Mouse (Mus musculus): ENCODE measurements around the gene Ffar1.
A peak's percentile ranks its signal among the peaks of the same experiment; 100 is the strongest.

The Ffar1 gene

GRCm38 (mm10) chr7:30861464-30861863 is at the start of gene Ffar1:
Gene Ffar1, minus strand, starts transcription at chr7:30861564.
- no peak for DNase-seq

DNA sequence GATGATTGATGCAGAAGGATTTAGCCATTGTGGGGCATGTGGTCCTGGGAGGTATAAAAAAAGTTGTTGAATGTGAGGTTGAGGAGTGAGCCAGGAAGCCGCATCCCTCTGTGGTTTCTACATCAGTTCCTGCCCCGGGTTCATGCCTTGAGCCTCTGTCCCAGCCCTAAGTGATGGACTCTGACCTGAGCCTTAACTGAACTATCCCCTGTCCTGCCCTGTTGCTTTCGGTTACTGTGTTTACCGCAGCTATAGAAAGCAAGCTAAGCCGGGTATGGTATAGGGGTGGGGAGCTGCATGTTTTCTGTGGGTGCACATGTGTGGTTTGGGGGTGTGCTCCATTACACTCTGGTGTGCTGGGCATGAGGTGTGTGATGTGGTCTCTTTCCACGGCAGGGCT is 48.4 kb upstream of the Ffar1 start:
- no peak for DNase-seq

DNA sequence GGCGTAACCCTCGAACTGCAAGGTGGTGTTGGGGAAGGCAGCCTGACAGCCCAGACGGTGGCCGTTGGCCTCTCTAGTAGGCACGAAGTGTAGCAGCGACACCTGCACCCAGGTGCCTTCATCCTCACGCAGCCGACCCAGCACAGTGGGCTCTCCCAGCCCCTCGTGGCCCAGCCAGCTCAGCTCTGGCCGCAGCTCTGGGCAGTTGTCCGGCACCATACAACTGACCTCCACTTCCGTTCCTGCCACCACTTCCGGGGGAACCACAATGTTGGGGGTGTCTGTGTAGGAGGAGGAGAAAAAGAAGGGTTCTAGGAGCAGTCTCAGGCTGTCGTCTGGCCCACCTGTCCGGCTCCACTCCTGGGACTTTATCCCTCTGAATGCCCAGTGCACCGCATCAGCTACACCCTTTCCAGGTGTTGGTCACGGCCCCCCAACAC is 47.6 kb upstream of the Ffar1 start:
- no peak for DNase-seq

DNA sequence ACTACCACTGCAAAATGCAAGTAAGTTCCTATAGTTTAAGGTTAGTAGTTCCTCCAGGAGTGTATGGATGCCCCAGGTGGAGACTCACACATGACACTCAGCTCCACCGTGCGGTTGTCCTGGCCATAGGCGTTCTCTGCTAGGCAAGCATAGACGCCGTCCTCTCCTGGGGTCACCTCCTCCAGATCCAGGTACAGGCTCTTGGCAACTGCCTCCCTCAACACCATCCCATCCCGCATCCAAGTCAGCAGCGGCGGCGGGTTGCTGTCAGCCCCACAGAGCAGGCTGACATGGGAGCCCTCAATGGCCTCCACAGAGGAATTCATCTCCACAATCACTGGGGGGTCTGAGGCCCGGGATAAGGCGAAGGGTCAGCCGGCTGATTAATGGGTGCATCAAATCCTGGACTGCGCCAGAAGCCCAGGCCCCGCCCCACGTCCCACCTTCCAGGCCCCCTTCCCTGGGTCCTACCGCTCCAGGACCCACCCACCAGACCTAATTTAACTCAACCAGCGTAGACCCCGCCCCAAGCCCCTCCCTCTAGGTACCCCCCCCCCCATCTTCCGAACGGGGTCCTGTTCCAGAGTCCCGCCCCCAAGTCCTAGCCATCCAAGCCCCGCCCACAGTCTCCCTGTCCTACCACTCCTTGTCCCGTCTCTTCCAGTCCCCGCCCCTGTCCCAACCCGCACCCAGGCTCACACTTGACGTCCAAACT is 47.1 kb upstream of the Ffar1 start:
- peak; percentile 52 for DNase-seq

- DNase-seq = no peak
These were observed 42.7 kb upstream of the Ffar1 start for GRCm38 (mm10) chr7:30904042-30904441.

DNA sequence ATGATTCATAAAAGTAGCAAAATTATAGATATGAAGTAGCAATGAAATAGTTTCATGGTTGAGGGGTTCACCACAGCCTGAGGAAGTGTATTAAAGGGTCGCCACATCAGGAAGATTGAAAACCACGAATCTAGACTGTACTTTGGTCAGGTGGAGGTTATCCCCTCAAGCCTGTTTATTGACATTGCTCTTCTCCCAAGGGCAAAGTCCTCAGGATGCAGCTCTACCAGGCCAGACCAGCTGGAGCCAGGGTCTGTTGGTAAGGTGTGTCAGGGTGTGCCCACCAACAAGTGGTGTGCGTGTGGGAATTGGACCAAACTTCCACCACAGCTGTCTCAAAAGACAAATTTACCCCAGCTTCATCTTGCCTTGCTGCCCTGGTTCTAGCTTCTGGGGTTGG is 33.9 kb upstream of the Ffar1 start:
- no peak for DNase-seq

DNA sequence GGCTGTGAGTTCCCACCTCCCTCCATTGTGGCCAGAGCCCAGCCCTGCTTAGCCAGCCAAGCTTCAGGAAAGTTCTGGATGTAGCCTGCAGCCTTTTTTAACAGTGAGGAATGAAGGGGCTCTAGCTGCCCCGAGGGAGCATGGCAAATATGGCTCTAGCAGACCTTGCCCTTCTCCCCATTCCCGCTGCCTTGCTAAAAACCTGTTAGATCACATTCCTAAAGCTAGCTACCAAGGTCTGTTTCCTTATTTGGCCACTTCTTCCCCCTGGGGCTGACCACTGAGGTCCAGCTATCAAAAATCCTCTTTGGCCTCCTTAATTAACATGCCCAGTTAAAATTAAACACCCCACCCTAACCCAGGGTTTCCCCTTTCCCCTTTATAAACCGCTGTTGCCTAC is 31.2 kb upstream of the Ffar1 start:
- no peak for DNase-seq

DNA sequence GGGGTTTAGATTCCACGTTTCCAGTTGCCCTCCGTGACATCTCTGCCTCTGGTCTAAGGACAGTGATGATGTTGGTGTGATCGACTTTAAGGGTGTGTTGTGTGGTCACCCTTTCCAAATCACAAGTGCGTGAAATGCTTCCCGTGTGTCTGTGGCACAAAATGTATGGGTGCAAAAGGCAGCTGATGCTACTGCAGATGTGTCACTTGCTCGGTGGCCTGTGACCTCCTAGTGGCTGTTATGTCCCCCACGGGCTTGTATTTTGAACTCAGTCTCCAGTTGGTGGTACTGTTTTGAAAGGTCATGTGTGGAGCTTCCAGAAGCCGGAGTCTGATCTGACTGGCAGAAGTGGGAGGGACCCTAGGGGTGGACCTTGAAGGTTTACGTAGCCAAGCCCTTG is 30.4 kb upstream of the Ffar1 start:
- DNase-seq = no peak

- no peak for DNase-seq
These were observed 29.3 kb upstream of the Ffar1 start for GRCm38 (mm10) chr7:30890681-30891080.

DNA sequence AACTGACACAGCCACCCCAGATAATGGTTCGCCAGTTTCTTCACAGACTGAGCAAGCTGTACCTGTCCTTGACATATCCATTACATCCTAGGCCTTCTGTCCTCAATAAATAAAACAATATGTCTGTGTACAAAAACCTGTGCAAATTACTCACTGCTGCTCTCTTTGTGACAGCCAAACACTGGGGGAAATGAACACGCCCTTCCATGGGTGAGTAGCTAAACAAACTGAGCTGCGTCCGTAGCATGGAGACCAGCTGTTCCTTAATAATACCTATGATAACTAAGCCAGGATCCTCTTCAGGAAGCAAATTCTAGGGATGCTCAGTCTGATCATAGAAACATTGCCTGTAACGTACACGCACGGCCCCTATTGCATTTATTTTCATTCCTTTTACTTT is 27.4 kb upstream of the Ffar1 start:
- DNase-seq = no peak

- no peak for DNase-seq
These were observed 26.3 kb upstream of the Ffar1 start for GRCm38 (mm10) chr7:30887568-30888188.

DNA sequence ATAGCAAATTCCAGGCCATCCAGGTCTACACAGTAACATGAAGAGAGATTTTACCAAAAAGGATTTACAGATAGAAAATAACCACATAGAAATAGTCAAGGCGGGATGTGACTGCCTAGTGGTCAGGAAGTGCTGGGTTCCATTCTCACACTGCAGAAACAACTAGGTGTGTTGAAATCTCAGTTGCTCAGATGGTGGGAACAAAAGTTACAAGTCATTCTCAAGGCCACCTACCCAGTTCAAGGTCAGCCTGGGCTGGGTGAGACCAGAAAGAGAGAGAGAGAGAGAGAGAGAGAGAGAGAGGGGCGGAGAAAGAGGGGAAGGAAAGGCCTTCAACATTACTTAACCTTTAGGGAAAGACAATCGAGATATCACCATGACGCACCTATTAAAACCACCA is 25.5 kb upstream of the Ffar1 start:
- no peak for DNase-seq

DNA sequence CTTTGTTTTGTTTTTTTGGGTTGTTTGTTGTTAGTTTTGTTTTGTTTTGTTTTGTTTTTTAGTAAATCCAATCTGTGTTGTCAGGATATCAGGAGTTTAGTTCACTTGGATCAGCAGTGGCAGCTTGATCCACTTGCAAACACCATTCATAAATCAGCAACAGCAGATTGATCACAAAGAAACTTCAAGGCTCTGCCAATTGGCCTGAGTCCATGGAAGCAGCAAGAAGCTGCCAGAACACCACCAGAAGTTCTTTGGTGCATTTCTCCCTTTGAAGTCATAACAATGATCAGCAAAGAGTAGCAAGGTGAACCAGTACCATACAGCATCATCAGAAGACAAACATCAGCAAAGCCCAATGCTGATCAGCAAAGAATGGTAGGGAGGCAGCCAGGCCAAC is 22.7 kb upstream of the Ffar1 start:
- no peak for DNase-seq

DNA sequence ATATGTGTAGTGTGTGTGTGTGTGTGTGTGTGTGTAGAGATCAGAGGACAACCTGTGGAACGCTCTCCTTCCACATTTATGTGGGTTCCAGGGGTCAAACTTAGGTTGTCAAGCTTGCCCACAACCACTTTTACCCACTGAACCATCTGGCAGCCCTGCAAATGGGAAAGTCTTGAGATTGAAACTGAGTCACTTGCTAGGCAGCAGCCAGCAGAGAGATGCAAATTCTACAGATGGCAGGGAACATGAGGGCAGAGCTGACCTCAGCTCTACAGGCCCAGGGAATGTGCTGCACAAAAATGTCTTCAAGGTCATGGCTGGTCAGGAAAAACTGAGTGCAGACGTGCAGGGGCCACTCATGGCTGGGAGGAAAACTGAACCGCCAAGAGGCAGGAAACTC is 20.0 kb upstream of the Ffar1 start:
- DNase-seq = no peak

DNA sequence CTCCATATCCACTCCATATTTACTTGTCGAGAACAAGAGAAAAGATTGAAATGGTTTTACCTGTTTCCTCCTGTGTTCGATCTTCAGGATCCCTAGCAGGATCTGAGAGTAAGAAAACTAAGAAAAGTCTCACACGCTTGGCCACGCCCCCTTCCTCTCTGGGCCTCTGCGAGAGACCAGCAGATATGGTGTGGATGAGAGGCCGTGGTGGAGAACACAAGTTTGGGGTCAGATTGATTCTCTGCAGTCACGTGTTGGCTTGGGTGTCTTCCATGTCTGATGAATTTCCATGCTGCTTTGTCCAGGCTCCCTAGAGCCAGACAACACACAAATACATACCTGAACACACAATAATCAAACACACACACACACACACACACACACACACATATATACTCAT is 18.8 kb upstream of the Ffar1 start, which contains the start of gene Cd22:
TSS of gene Cd22 (minus strand) at position 167 of the 400 bp plus-strand sequence.
- DNase-seq = no peak

GRCm38 (mm10) chr7:30878950-30879349 is 17.6 kb upstream of the Ffar1 start:
- no peak for DNase-seq

DNA sequence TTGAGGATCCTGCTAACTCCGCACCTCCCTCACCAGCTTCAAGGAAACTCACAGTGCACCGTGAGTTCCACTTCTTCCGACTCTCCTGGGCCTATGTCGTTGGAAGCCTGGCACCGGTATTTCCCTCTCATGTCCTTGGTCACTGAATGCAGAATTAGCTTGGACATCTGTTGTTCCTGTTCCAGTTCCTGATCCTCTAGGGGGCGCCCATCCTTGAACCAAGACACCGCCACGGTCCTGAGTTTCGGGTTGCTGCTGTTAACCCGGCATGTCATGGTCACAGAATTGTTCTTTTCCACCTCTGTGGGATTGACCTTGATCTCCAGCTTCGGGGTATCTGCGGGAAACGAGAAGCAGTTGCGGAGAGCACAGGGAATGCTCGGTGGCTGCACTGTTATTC is 11.7 kb upstream of the Ffar1 start:
- peak; percentile 74 for DNase-seq

DNA sequence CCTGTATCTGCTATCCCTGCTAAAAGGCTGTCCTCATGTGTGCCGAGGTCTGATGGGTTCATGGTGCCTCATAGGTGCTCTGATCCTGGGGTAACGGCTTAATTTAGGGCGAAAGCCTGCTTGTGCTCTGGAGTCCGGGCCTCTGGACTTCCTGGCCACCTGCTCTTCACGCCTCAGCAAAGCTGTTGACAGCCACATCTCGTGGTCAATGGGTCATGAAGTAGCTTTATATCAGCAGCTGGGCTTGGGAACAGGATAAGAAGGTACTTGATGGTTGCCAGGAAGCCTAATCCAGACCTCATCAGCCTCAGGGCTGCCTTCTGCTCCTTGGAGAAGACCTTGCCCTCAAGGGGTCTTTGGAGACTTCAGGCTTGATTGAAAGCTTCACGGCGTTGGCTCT is 2.0 kb upstream of the Ffar1 start:
- no peak for DNase-seq

DNA sequence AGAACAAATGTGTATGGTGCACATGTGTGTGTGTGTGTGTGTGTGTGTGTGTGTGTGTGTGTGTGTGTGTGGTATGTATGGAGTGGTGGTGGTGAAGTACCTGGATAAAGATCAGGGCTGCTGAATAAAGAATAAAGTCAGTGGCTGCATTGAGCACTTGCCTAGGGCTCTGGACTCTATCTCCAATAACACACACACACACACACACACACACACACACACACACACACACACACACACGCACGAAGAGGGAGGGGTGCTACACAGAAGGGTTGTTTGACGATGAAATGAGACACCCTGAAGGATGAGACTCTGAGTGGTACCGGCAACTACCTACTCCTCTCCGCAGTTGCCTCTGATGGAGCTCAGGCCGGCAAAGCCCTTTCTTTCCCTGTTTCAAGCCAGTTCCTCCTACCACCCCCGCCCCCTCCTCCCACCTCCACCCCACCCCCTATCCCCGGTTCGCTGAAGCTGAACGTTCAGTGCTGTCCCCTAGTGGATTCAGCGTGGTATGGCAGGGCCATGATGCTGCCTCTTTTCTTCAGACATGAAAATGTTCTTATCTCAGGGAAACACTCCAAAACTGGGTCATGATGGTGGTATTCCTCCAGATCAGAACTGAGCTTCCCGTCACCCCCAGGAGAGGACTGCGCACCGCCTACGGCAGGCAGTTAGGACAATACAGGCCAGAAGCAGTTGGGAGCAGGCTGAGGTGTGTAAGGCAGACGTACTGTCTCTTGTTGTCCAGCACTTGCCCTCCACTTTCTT is 1.5 kb downstream of the Ffar1 start:
- DNase-seq = peak; percentile 65

DNA sequence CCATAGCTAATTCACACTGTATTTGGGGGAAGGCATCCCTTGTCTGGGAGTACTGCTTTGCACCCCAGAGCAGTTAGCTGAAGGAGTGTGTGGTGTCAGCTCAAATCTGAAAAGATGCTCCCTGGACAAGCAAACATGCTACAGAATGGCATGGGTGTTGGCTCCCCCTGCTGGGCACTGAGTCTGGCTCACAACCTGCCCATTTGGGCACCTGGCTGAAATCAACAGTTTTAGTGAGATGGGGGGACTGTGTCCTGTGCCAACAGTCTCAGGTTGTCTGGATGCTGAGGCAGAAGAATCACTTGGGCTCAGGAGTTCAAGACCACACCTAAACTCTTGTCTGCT is 2.1 kb downstream of the Ffar1 start:
- peak; percentile 71 for DNase-seq

DNA sequence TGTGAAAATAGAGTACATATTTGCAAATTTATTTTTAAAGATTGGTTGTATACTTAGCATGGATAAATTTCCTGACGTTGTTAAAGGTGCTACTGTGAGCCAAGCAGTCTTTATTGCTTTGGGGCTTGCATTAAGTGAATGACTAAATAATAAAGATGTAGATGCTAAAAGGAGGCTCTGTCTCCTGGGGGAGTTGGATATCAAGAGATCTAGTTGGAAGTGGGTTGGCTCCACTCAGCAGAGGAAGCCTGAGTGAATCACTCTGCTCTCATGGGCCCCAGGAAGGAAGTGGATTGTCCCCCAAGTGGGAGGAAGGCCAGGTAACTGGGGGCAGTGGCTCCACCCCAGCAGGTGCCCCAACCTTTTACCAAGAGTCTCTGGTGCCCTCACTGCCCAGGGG is 3.6 kb downstream of the Ffar1 start:
- DNase-seq = no peak

DNA sequence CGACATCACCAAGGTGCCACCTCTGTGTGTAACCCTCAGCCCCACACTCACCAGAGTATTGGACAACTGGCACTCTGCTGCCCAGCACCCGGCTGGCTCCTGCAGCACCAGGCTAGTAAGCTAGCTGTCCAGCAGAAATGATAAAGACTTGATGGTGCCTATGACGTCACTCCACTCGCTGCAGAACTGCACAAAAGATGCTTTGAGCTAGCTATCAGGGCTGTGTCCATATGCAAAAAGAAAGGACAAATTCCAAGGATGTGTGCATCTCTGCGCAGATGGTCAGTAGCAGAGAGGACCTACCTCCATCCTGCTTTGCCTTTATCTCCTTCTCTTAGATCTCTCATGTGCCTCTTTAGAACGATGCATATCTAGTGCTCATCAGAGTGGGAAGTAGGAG is 5.3 kb downstream of the Ffar1 start, which contains the start of gene Ffar3:
TSS of gene Ffar3 (minus strand) at position 101 of the 400 bp plus-strand sequence.
- DNase-seq = no peak

DNA sequence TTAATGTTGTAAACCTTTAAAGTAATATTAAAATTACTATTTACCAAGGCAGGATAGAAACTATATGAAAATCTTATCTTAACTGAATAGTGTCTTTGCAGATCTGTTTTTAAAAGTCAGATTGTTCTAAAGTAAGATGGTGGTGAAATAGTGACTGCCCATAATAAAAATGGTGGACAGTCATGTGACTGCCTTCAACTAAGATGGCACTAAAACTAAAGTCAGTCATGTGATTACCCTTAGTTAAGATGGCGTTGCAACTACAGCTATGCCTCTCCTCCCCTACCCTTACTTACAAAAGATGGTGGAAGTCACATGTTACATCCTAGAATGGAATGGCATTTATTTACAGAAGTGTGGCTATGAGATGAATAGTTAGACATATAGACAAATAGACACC is 9.9 kb downstream of the Ffar1 start:
- no peak for DNase-seq

DNA sequence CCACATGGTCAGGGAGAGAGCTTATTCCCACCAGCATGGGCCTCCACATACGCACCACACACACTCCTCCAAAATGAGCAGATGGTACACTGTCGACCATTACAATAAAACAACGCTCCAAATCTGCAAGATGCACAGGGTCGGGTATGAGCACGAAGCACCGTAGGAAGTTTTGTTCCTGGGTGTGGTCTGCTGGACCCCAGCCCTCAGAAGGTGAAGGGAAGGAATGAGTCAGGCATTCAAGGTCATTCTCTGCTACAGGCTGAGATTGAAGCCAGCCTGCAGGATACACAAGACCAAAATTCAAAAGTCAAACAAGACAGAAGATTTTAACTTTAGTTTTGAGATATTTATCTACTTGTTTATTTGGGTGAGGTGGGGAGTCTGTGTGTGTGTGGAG is 13.4 kb downstream of the Ffar1 start:
- no peak for DNase-seq
